Mouse (Mus musculus): Measurements from ENCODE around the gene Alcam. TPM values are rescaled to one million over a fixed set of nuclear protein-coding genes. Genes with fewer than 3 reads are reported as not detected.
A peak's percentile ranks its signal among the peaks of the same experiment; 100 is the strongest.

Gene Alcam
- polyA plus RNA-seq, 1 experiment from 2014 or later: 63.7 TPM

GRCm38 (mm10) chr16:52431590-52431989 is 22.3 kb downstream of the Alcam start:
- ATAC-seq (ENCODE audit: low read depth): no peak
- H3K27me3 ChIP-seq (replicated peaks; ENCODE audit: control insufficient read depth, insufficient read depth, low read length): no peaks in the 10 kb centered on the region
- H3K9ac ChIP-seq (ENCODE audit: low read depth, low read length): no peak overlapping the region
- H3K4me2 ChIP-seq (ENCODE audit: low read depth, low read length): no peak overlapping the region
- no peak for DNase-seq (ENCODE audit: low spot score)
- no peak overlapping the region for H3K4me3 ChIP-seq (ENCODE audit: low read depth, low read length)
- H3K27ac ChIP-seq (replicated peaks; ENCODE audit: low read depth, low read length): no peak overlapping the region
- H3K36me3 ChIP-seq (ENCODE audit: control insufficient read depth, insufficient read depth, low read length): no peaks in the 10 kb centered on the region
- no peaks in the 10 kb centered on the region for H3K4me1 ChIP-seq (ENCODE audit: control insufficient read depth, insufficient read depth, low read length)
- H3K9me3 ChIP-seq (ENCODE audit: control insufficient read depth, low read length): no peaks in the 10 kb centered on the region
- WGBS: 78% methylated on average over 2 of the region's 2 CpGs

- no peak overlapping the region for H3K9ac ChIP-seq (ENCODE audit: low read depth, low read length)
- H3K4me1 ChIP-seq (ENCODE audit: control insufficient read depth, insufficient read depth, low read length): no peaks in the 10 kb centered on the region
- ATAC-seq (ENCODE audit: low read depth) (no peak), DNase-seq (ENCODE audit: low spot score) (no peak)
- no peaks in the 10 kb centered on the region for H3K36me3 ChIP-seq (ENCODE audit: control insufficient read depth, insufficient read depth, low read length)
- no peak overlapping the region for H3K27ac ChIP-seq (replicated peaks; ENCODE audit: low read depth, low read length)
- 82% methylated on average over 3 of the region's 3 CpGs for WGBS
- H3K4me2 ChIP-seq (ENCODE audit: low read depth, low read length): no peak overlapping the region
- H3K4me3 ChIP-seq (ENCODE audit: low read depth, low read length): no peak overlapping the region
- H3K9me3 ChIP-seq (ENCODE audit: control insufficient read depth, low read length): no peaks in the 10 kb centered on the region
- no peaks in the 10 kb centered on the region for H3K27me3 ChIP-seq (replicated peaks; ENCODE audit: control insufficient read depth, insufficient read depth, low read length)
Measured at GRCm38 (mm10) chr16:52430073-52430472, 23.8 kb downstream of the Alcam start.

- no peak overlapping the region for H3K27ac ChIP-seq (replicated peaks; ENCODE audit: low read depth, low read length)
- H3K4me3 ChIP-seq (ENCODE audit: low read depth, low read length): no peak overlapping the region
- H3K36me3 ChIP-seq (ENCODE audit: control insufficient read depth, insufficient read depth, low read length): no peaks in the 10 kb centered on the region
- H3K4me2 ChIP-seq (ENCODE audit: low read depth, low read length): no peak overlapping the region
- ATAC-seq (ENCODE audit: low read depth) (no peak), DNase-seq (ENCODE audit: low spot score) (no peak)
- H3K4me1 ChIP-seq (ENCODE audit: control insufficient read depth, insufficient read depth, low read length): no peaks in the 10 kb centered on the region
- no peaks in the 10 kb centered on the region for H3K9me3 ChIP-seq (ENCODE audit: control insufficient read depth, low read length)
- H3K9ac ChIP-seq (ENCODE audit: low read depth, low read length): no peak overlapping the region
- H3K27me3 ChIP-seq (replicated peaks; ENCODE audit: control insufficient read depth, insufficient read depth, low read length): no peaks in the 10 kb centered on the region
Measured at GRCm38 (mm10) chr16:52429661-52430060, 24.2 kb downstream of the Alcam start.

GRCm38 (mm10) chr16:52428505-52428904 is 25.4 kb downstream of the Alcam start:
- Histone ChIP-seq H3K4me1 (ENCODE audit: control insufficient read depth, insufficient read depth, low read length) (no peaks in the 10 kb centered on the region), H3K27ac (replicated peaks; ENCODE audit: low read depth, low read length) (no peak overlapping the region), H3K36me3 (ENCODE audit: control insufficient read depth, insufficient read depth, low read length) (no peaks in the 10 kb centered on the region), H3K27me3 (replicated peaks; ENCODE audit: control insufficient read depth, insufficient read depth, low read length) (no peaks in the 10 kb centered on the region), H3K9ac (ENCODE audit: low read depth, low read length) (no peak overlapping the region), H3K4me2 (ENCODE audit: low read depth, low read length) (no peak overlapping the region), H3K4me3 (ENCODE audit: low read depth, low read length) (no peak overlapping the region), H3K9me3 (ENCODE audit: control insufficient read depth, low read length) (no peaks in the 10 kb centered on the region)
- peak; percentile 18 for DNase-seq (ENCODE audit: low spot score)
- WGBS: 49% methylated on average over 4 of the region's 4 CpGs
- no peak for ATAC-seq (ENCODE audit: low read depth)

DNA sequence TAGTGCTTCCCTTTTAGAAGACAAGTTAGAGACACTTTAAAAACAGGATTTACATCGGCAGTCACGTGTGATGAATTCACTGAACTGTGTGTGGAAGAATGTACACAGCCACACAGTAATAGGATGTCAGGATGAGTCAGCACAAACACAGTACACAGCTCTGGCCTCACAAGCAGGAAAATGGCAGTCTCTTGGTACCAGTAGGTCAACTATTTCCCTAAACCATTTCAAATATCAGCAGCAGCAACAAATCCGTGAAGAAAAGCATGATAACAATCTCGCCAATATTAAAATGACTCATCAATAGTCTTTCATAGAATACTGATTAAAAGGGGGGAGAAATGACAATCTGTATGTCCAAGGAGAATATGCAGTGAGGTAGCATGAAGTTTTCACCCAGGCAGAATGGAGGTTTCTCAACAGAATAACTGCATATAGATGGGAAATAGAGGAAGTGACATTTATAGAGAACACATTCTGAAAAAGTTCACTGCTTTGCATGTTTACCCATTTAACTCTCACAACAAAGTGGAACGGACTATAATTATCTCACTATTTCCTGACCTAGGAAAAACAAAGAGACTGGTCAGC is 35.2 kb downstream of the Alcam start:
- Histone ChIP-seq H3K27me3 (replicated peaks; ENCODE audit: control insufficient read depth, insufficient read depth, low read length) (no peaks in the 10 kb centered on the region), H3K9me3 (ENCODE audit: control insufficient read depth, low read length) (no peaks in the 10 kb centered on the region), H3K4me1 (ENCODE audit: control insufficient read depth, insufficient read depth, low read length) (no peaks in the 10 kb centered on the region), H3K4me3 (ENCODE audit: low read depth, low read length) (no peak overlapping the region), H3K36me3 (ENCODE audit: control insufficient read depth, insufficient read depth, low read length) (no peaks in the 10 kb centered on the region), H3K9ac (ENCODE audit: low read depth, low read length) (no peak overlapping the region), H3K27ac (replicated peaks; ENCODE audit: low read depth, low read length) (no peak overlapping the region), H3K4me2 (ENCODE audit: low read depth, low read length) (no peak overlapping the region)
- 67% methylated on average over 5 of the region's 5 CpGs for WGBS
- ATAC-seq (ENCODE audit: low read depth) (no peak), DNase-seq (ENCODE audit: low spot score) (no peak)

DNA sequence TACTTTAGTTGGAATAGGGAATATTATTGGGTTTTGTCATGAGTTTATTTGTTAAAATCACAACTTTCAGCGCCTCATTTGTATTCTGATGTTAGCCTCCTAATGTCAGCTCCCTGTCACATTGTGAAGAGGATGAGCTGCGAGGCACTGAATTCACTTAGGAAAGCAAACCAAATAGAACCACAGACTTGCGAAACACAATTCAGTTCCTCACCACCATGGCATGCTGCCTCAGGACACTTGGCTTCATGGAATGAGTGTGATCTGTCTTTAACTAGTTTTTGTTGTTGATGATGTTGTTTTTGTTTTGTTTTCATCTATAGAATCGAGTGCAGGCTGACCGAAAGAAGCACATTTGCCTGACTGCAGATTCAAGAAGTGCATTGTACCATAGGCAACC is 35.9 kb downstream of the Alcam start:
- no peaks in the 10 kb centered on the region for H3K9me3 ChIP-seq (ENCODE audit: control insufficient read depth, low read length)
- H3K4me3 ChIP-seq (ENCODE audit: low read depth, low read length): no peak overlapping the region
- no peak overlapping the region for H3K9ac ChIP-seq (ENCODE audit: low read depth, low read length)
- ATAC-seq (ENCODE audit: low read depth) (no peak), DNase-seq (ENCODE audit: low spot score) (no peak)
- H3K27me3 ChIP-seq (replicated peaks; ENCODE audit: control insufficient read depth, insufficient read depth, low read length): no peaks in the 10 kb centered on the region
- no peak overlapping the region for H3K27ac ChIP-seq (replicated peaks; ENCODE audit: low read depth, low read length)
- no peaks in the 10 kb centered on the region for H3K36me3 ChIP-seq (ENCODE audit: control insufficient read depth, insufficient read depth, low read length)
- 75% methylated on average over 5 of the region's 5 CpGs for WGBS
- no peaks in the 10 kb centered on the region for H3K4me1 ChIP-seq (ENCODE audit: control insufficient read depth, insufficient read depth, low read length)
- no peak overlapping the region for H3K4me2 ChIP-seq (ENCODE audit: low read depth, low read length)

DNA sequence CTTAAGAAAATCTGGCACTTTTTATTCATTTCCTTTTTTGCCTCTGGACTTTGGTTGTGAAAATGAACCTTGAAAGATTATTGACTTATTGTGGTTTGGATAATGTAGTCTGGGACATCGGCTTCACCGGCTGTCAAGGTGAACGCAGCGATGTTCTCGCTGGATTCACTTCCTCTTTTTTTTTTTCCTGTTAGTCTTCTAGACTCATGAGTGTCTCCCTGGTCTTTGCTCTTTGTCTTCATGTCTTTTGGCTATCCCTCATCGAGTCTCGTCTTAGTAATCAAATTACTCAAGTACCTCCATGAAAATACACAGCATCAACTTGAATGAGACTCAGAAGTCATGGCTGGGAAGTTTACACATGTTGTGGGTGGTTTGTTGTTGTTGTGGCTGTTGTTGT is 36.7 kb downstream of the Alcam start:
- Histone ChIP-seq H3K4me3 (ENCODE audit: low read depth, low read length) (no peak overlapping the region), H3K4me1 (ENCODE audit: control insufficient read depth, insufficient read depth, low read length) (no peaks in the 10 kb centered on the region), H3K4me2 (ENCODE audit: low read depth, low read length) (no peak overlapping the region), H3K27ac (replicated peaks; ENCODE audit: low read depth, low read length) (no peak overlapping the region), H3K36me3 (ENCODE audit: control insufficient read depth, insufficient read depth, low read length) (no peaks in the 10 kb centered on the region), H3K27me3 (replicated peaks; ENCODE audit: control insufficient read depth, insufficient read depth, low read length) (no peaks in the 10 kb centered on the region), H3K9me3 (ENCODE audit: control insufficient read depth, low read length) (no peaks in the 10 kb centered on the region), H3K9ac (ENCODE audit: low read depth, low read length) (no peak overlapping the region)
- ATAC-seq (ENCODE audit: low read depth) (no peak), DNase-seq (ENCODE audit: low spot score) (no peak)
- 89% methylated on average over 7 of the region's 7 CpGs for WGBS

DNA sequence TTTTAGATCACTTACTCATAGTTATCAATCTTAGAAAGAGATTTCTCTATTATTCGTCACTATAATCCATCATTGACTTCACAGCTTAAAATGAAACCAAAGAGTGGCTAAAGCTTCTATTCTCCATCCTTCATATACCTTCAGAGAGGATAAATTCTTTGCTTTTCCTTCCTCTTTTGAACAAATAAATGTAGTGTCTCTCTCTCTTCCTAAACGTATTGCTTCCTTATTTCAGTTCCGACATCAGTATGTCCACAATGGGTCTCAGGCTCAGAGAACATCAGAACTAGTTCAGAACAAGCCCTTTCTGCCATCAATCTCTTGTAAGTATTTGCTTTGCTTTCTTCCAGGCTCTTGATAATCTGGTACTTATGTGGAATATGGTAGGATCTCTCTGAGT is 40.2 kb downstream of the Alcam start:
- 91% methylated on average over 3 of the region's 3 CpGs for WGBS
- Histone ChIP-seq H3K4me3 (ENCODE audit: low read depth, low read length) (no peak overlapping the region), H3K4me1 (ENCODE audit: control insufficient read depth, insufficient read depth, low read length) (no peaks in the 10 kb centered on the region), H3K27me3 (replicated peaks; ENCODE audit: control insufficient read depth, insufficient read depth, low read length) (no peaks in the 10 kb centered on the region), H3K27ac (replicated peaks; ENCODE audit: low read depth, low read length) (no peak overlapping the region), H3K9me3 (ENCODE audit: control insufficient read depth, low read length) (no peaks in the 10 kb centered on the region), H3K9ac (ENCODE audit: low read depth, low read length) (no peak overlapping the region), H3K4me2 (ENCODE audit: low read depth, low read length) (no peak overlapping the region), H3K36me3 (ENCODE audit: control insufficient read depth, insufficient read depth, low read length) (no peaks in the 10 kb centered on the region)
- no peak for DNase-seq (ENCODE audit: low spot score)
- ATAC-seq (ENCODE audit: low read depth): no peak

DNA sequence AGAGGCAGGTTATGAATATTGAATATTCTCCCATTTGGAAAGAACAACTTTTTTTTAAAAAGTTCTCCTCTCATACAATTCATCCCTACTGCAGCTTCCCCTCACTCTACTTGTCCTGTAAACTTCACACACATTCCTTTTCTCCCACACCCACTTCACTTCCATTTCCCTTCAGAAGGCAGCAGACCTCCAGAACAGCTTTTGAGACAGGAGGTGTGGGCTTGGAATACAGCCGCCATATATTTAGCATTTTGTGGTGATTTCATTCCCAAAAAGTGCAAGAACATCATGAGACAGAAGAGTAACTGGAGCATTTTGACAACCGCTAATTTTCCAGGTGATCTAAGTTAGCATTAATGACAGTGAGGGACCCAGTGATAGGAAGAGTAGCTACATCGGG is 47.8 kb downstream of the Alcam start:
- WGBS: 92% methylated on average over 3 of the region's 3 CpGs
- no peaks in the 10 kb centered on the region for H3K36me3 ChIP-seq (ENCODE audit: control insufficient read depth, insufficient read depth, low read length)

More for the DNA sequence above, 47.8 kb downstream of the Alcam start:
- H3K4me3 ChIP-seq (ENCODE audit: low read depth, low read length): no peak overlapping the region
- no peak for DNase-seq (ENCODE audit: low spot score)
- H3K4me1 ChIP-seq (ENCODE audit: control insufficient read depth, insufficient read depth, low read length): no peaks in the 10 kb centered on the region
- no peak for ATAC-seq (ENCODE audit: low read depth)
- H3K27ac ChIP-seq (replicated peaks; ENCODE audit: low read depth, low read length): no peak overlapping the region
- no peak overlapping the region for H3K4me2 ChIP-seq (ENCODE audit: low read depth, low read length)
- H3K9me3 ChIP-seq (ENCODE audit: control insufficient read depth, low read length): no peaks in the 10 kb centered on the region
- no peaks in the 10 kb centered on the region for H3K27me3 ChIP-seq (replicated peaks; ENCODE audit: control insufficient read depth, insufficient read depth, low read length)
- no peak overlapping the region for H3K9ac ChIP-seq (ENCODE audit: low read depth, low read length)

Measured in embryonic facial prominence, embryonic 14.5 days (tissue).